Mouse (Mus musculus) liver, embryonic 11.5 days (tissue): ENCODE measurements around the gene Gm20721. TPM values are rescaled to one million over a fixed set of nuclear protein-coding genes. Genes with fewer than 3 reads are reported as not detected.
"Not testable (repeated sequence)": the region's sequence is repeated elsewhere in the genome, so short reads cannot be mapped to it uniquely, and the experiment has no call there.

Source experiments
- ATAC-seq: fragments of 200-750 bp; cut with Nextera tagmentation; replicated peaks from 2 replicates; pipeline ENCODE4 v1.8.0; 2017; ENCODE audit warnings: moderate number of reproducible peaks, mild to moderate bottlenecking, moderate TSS enrichment, moderate library complexity; ENCODE audit not compliant: low FRiP score
- DNase-seq: peaks from one replicate; pipeline ENCODE4 v3.0.0-alpha.2; 2017; ENCODE audit warnings: low spot score
- H3K27ac ChIP-seq: fragments of 300-500 bp; sonication (generic); 2 replicates; pipeline ENCODE4 v1.5.1; 2014; ENCODE audit warnings: mild to moderate bottlenecking, low read depth, low read length, control low read depth
- H3K27me3 ChIP-seq: fragments of 300-500 bp; sonication (generic); replicated peaks from 2 replicates; pipeline ENCODE4 v1.6.1; 2014; ENCODE audit warnings: low read length, mixed read lengths; ENCODE audit not compliant: control insufficient read depth, insufficient read depth
- H3K36me3 ChIP-seq: fragments of 300-500 bp; sonication (generic); 2 replicates; pipeline ENCODE4 v1.6.1; 2014; ENCODE audit warnings: mild to moderate bottlenecking, low read length, moderate library complexity, mixed read lengths; ENCODE audit not compliant: control insufficient read depth, insufficient read depth
- H3K4me1 ChIP-seq: fragments of 300-500 bp; sonication (generic); replicated peaks from 2 replicates; pipeline ENCODE4 v1.6.1; 2014; ENCODE audit warnings: low read length, mixed read lengths; ENCODE audit not compliant: control insufficient read depth, insufficient read depth
- H3K4me2 ChIP-seq: fragments of 300-500 bp; sonication (generic); 2 replicates; pipeline ENCODE4 v1.6.1; 2014; ENCODE audit warnings: mild to moderate bottlenecking, control low read depth, moderate library complexity
- H3K4me3 ChIP-seq: fragments of 300-500 bp; sonication (generic); 2 replicates; pipeline ENCODE4 v1.5.1; 2014; ENCODE audit warnings: low read depth, low read length, control low read depth
- H3K9ac ChIP-seq: fragments of 300-500 bp; sonication (generic); 2 replicates; pipeline ENCODE4 v1.6.1; 2014; ENCODE audit warnings: low read depth, low read length, control low read depth
- H3K9me3 ChIP-seq: fragments of 300-500 bp; sonication (generic); 2 replicates; pipeline ENCODE4 v1.6.1; 2016; ENCODE audit warnings: low read length, inconsistent platforms, mixed read lengths; ENCODE audit not compliant: control insufficient read depth
- WGBS: fragments of 180-500 bp; shearing (Covaris S2); extraction: QIAGEN DNeasy Blood & Tissue Kit; methylation state at CpG from one replicate; pipeline ENCODE4 v1.1.7; 2014; 5-methylcytosine and 5-hydroxymethylcytosine counted together
- polyA plus RNA-seq: library from polyadenylated mRNA; unstranded; fragments of >200 nt; fragmentation: Nextera tagmentation; extraction: Ambion mirVana; gene quantifications from 2 replicates; pipeline ENCODE4 v1.2.1, GENCODE M21; 2014

Gene Gm20721
- 7.3 and 7.7 TPM in 2 replicates for polyA plus RNA-seq

GRCm38 (mm10) chr2:174346612-174346998 is at the start of gene Gm20721:
TSS of gene Gm20721 (minus strand) at chr2:174346712.
- Histone ChIP-seq H3K4me3 (no peak within 1 kb of the TSS), H3K36me3 (peaks cover 27% of the 10 kb centered on the region), H3K9me3 (no peaks in the 10 kb centered on the region), H3K4me1 (peaks cover 23% of the 10 kb centered on the region), H3K9ac (no peak within 1 kb of the TSS), H3K27ac (no peak within 1 kb of the TSS), H3K4me2 (no peak within 1 kb of the TSS), H3K27me3 (no peaks in the 10 kb centered on the region)
- ATAC-seq (no peak), DNase-seq (no peak)
- WGBS: 94% methylated on average over 5 of the region's 5 CpGs

- no peak overlapping the region for H3K9ac ChIP-seq
- H3K9me3 ChIP-seq: no peaks in the 10 kb centered on the region
- H3K36me3 ChIP-seq: no peaks in the 10 kb centered on the region
- H3K4me2 ChIP-seq: no peak overlapping the region
- no peak overlapping the region for H3K4me3 ChIP-seq
- WGBS: 55% methylated on average over 5 of the region's 5 CpGs
- no peaks in the 10 kb centered on the region for H3K4me1 ChIP-seq
- ATAC-seq (no peak), DNase-seq (no peak)
- H3K27me3 ChIP-seq: no peaks in the 10 kb centered on the region
- H3K27ac ChIP-seq: no peak overlapping the region
These were observed 46.9 kb upstream of the Gm20721 start for GRCm38 (mm10) chr2:174393383-174393782.

- H3K9me3 ChIP-seq: no peaks in the 10 kb centered on the region
- no peak overlapping the region for H3K4me3 ChIP-seq
- no peak overlapping the region for H3K4me2 ChIP-seq
- no peaks in the 10 kb centered on the region for H3K27me3 ChIP-seq
- DNase-seq (no peak), ATAC-seq (no peak)
- no peak overlapping the region for H3K27ac ChIP-seq
- WGBS: 75% methylated on average over 9 of the region's 9 CpGs
- H3K4me1 ChIP-seq: no peaks in the 10 kb centered on the region
- no peak overlapping the region for H3K9ac ChIP-seq
- no peaks in the 10 kb centered on the region for H3K36me3 ChIP-seq
These were observed 46.0 kb upstream of the Gm20721 start for GRCm38 (mm10) chr2:174392554-174392953.

- Histone ChIP-seq H3K9me3 (no peaks in the 10 kb centered on the region), H3K4me3 (no peak overlapping the region), H3K4me2 (no peak overlapping the region), H3K9ac (no peak overlapping the region), H3K36me3 (no peaks in the 10 kb centered on the region), H3K4me1 (no peaks in the 10 kb centered on the region), H3K27ac (no peak overlapping the region), H3K27me3 (no peaks in the 10 kb centered on the region)
- no peak for ATAC-seq
- no peak for DNase-seq
- WGBS: 85% methylated on average over 3 of the region's 3 CpGs
These were observed 45.4 kb upstream of the Gm20721 start for GRCm38 (mm10) chr2:174391936-174392335.

GRCm38 (mm10) chr2:174381021-174381420 is 34.5 kb upstream of the Gm20721 start:
- H3K4me2 ChIP-seq: no peak overlapping the region
- no peaks in the 10 kb centered on the region for H3K27me3 ChIP-seq
- DNase-seq (no peak), ATAC-seq (no peak)
- no peak overlapping the region for H3K9ac ChIP-seq
- WGBS: 85% methylated on average over 9 of the region's 9 CpGs
- H3K36me3 ChIP-seq: no peaks in the 10 kb centered on the region
- H3K4me1 ChIP-seq: no peaks in the 10 kb centered on the region
- H3K27ac ChIP-seq: no peak overlapping the region
- no peaks in the 10 kb centered on the region for H3K9me3 ChIP-seq
- no peak overlapping the region for H3K4me3 ChIP-seq

- no peak overlapping the region for H3K4me2 ChIP-seq
- ATAC-seq: no peak
- no peaks in the 10 kb centered on the region for H3K9me3 ChIP-seq
- H3K27ac ChIP-seq: no peak overlapping the region
- H3K36me3 ChIP-seq: no peaks in the 10 kb centered on the region
- H3K4me1 ChIP-seq: no peaks in the 10 kb centered on the region
- no peak overlapping the region for H3K4me3 ChIP-seq
- DNase-seq: peak; percentile 27
- H3K9ac ChIP-seq: no peak overlapping the region
- H3K27me3 ChIP-seq: no peaks in the 10 kb centered on the region
- 65% methylated on average over 10 of the region's 10 CpGs for WGBS
These were observed 20.1 kb upstream of the Gm20721 start for GRCm38 (mm10) chr2:174366571-174366970.

- 69% methylated on average over 4 of the region's 4 CpGs for WGBS
- no peaks in the 10 kb centered on the region for H3K36me3 ChIP-seq
- no peak for DNase-seq
- no peaks in the 10 kb centered on the region for H3K9me3 ChIP-seq
- no peak overlapping the region for H3K27ac ChIP-seq
- no peaks in the 10 kb centered on the region for H3K4me1 ChIP-seq
- H3K4me2 ChIP-seq: no peak overlapping the region
- H3K4me3 ChIP-seq: no peak overlapping the region
- no peak for ATAC-seq
- no peaks in the 10 kb centered on the region for H3K27me3 ChIP-seq
- no peak overlapping the region for H3K9ac ChIP-seq
These were observed 13.1 kb upstream of the Gm20721 start for GRCm38 (mm10) chr2:174359656-174360055.

GRCm38 (mm10) chr2:174358516-174358915 is 12.0 kb upstream of the Gm20721 start:
- ATAC-seq (no peak), DNase-seq (peak; percentile 20)
- H3K4me3 ChIP-seq: no peak overlapping the region

GRCm38 (mm10) chr2:174346999-174347668 is 622 bp upstream of the Gm20721 start:
- not testable (repeated sequence) for H3K27ac ChIP-seq, DNase-seq, H3K9ac ChIP-seq, H3K4me3 ChIP-seq, ATAC-seq, H3K4me2 ChIP-seq, H3K27me3 ChIP-seq, H3K9me3 ChIP-seq
- 93% methylated on average over 2 of the region's 2 CpGs for WGBS
- H3K36me3 ChIP-seq: peaks cover 27% of the 10 kb centered on the region
- H3K4me1 ChIP-seq: peaks cover 19% of the 10 kb centered on the region

More at GRCm38 (mm10) chr2:174358516-174358915, 12.0 kb upstream of the Gm20721 start:
- Histone ChIP-seq H3K27ac (no peak overlapping the region), H3K4me1 (no peaks in the 10 kb centered on the region), H3K9ac (no peak overlapping the region), H3K27me3 (no peaks in the 10 kb centered on the region), H3K36me3 (no peaks in the 10 kb centered on the region), H3K4me2 (no peak overlapping the region), H3K9me3 (no peaks in the 10 kb centered on the region)
- 81% methylated on average over 4 of the region's 4 CpGs for WGBS
